Mouse (Mus musculus) limb, embryonic 15.5 days (tissue): ENCODE measurements around the gene Pcare. TPM values are rescaled to one million over a fixed set of nuclear protein-coding genes. Genes with fewer than 3 reads are reported as not detected.
"Not testable (repeated sequence)": the region's sequence is repeated elsewhere in the genome, so short reads cannot be mapped to it uniquely, and the experiment has no call there.

Experiments
- ATAC-seq: fragments of 200-750 bp; cut with Nextera tagmentation; 2 replicates; pipeline ENCODE4 v1.8.0; 2017; ENCODE audit warnings: low read depth, moderate TSS enrichment; ENCODE audit not compliant: insufficient number of reproducible peaks, low FRiP score, low TSS enrichment
- H3K27ac ChIP-seq: fragments of 300-500 bp; sonication (generic); 2 replicates; pipeline ENCODE4 v1.5.1; 2015; ENCODE audit warnings: moderate library complexity, mild to moderate bottlenecking, inconsistent platforms
- H3K27me3 ChIP-seq: fragments of 300-500 bp; sonication (generic); 2 replicates; pipeline ENCODE4 v1.6.1; 2015; ENCODE audit warnings: inconsistent platforms
- H3K36me3 ChIP-seq: fragments of 300-500 bp; sonication (generic); 2 replicates; pipeline ENCODE4 v1.6.1; 2015; ENCODE audit warnings: inconsistent platforms
- H3K4me1 ChIP-seq: fragments of 300-500 bp; sonication (generic); 2 replicates; pipeline ENCODE4 v1.6.1; 2015; ENCODE audit warnings: inconsistent platforms
- H3K4me2 ChIP-seq: fragments of 300-500 bp; sonication (generic); 2 replicates; pipeline ENCODE4 v1.6.1; 2015; ENCODE audit warnings: mild to moderate bottlenecking, inconsistent platforms
- H3K4me3 ChIP-seq: fragments of 300-500 bp; sonication (generic); 2 replicates; pipeline ENCODE4 v1.5.1; 2015; ENCODE audit warnings: mild to moderate bottlenecking, inconsistent platforms
- H3K9ac ChIP-seq: fragments of 300-500 bp; sonication (generic); 2 replicates; pipeline ENCODE4 v1.6.1; 2015; ENCODE audit warnings: inconsistent platforms
- H3K9me3 ChIP-seq: fragments of 300-500 bp; sonication (generic); 2 replicates; pipeline ENCODE4 v1.6.1; 2016; ENCODE audit warnings: inconsistent platforms
- WGBS: fragments of 180-500 bp; shearing (Covaris S2); methylation state at CpG from one replicate; pipeline ENCODE4 v1.1.7; 2015; 5-methylcytosine and 5-hydroxymethylcytosine counted together
- polyA plus RNA-seq: library from polyadenylated mRNA; unstranded; fragments of >200 nt; fragmentation: Nextera tagmentation; extraction: Ambion mirVana; gene quantifications from 2 replicates; pipeline ENCODE4 v1.2.1, GENCODE M21; 2015

The Pcare gene
- polyA plus RNA-seq, 1 experiment from 2014 or later = not detected

GRCm38 (mm10) chr17:71774173-71774572 is 21.5 kb upstream of the Pcare start:
- no peak overlapping the region for H3K27ac ChIP-seq
- no peak overlapping the region for H3K9ac ChIP-seq
- no peaks in the 10 kb centered on the region for H3K4me1 ChIP-seq
- no peak overlapping the region for H3K4me2 ChIP-seq
- H3K4me3 ChIP-seq = no peak overlapping the region
- H3K27me3 ChIP-seq = no peaks in the 10 kb centered on the region
- 69% methylated on average over 4 of the region's 4 CpGs for WGBS
- H3K36me3 ChIP-seq = no peaks in the 10 kb centered on the region
- ATAC-seq = no peak
- H3K9me3 ChIP-seq = no peaks in the 10 kb centered on the region

- H3K27ac ChIP-seq = no peak overlapping the region
- no peaks in the 10 kb centered on the region for H3K9me3 ChIP-seq
- WGBS = 92% methylated on average over 3 of the region's 3 CpGs
- no peak overlapping the region for H3K4me3 ChIP-seq
- H3K27me3 ChIP-seq = no peaks in the 10 kb centered on the region
- H3K9ac ChIP-seq = no peak overlapping the region
- no peak overlapping the region for H3K4me2 ChIP-seq
- no peaks in the 10 kb centered on the region for H3K36me3 ChIP-seq
- H3K4me1 ChIP-seq = no peaks in the 10 kb centered on the region
- ATAC-seq = no peak
Observed at GRCm38 (mm10) chr17:71770696-71771095, 18.0 kb upstream of the Pcare start.

GRCm38 (mm10) chr17:71769564-71769963 is 16.9 kb upstream of the Pcare start:
- Histone ChIP-seq H3K4me3 (no peak overlapping the region), H3K27ac (no peak overlapping the region), H3K9ac (no peak overlapping the region), H3K4me1 (no peaks in the 10 kb centered on the region), H3K27me3 (no peaks in the 10 kb centered on the region), H3K4me2 (no peak overlapping the region), H3K36me3 (no peaks in the 10 kb centered on the region), H3K9me3 (no peaks in the 10 kb centered on the region)
- 34% methylated on average over 6 of the region's 6 CpGs for WGBS
- no peak for ATAC-seq

GRCm38 (mm10) chr17:71768173-71768572 is 15.5 kb upstream of the Pcare start, which contains the start of gene Clip4:
Clip4 (plus strand) TSS chr17:71768473.
- WGBS = 44% methylated on average over 1 of the region's 1 CpGs
- H3K4me2 ChIP-seq, H3K9me3 ChIP-seq, H3K4me1 ChIP-seq, H3K36me3 ChIP-seq, H3K27me3 ChIP-seq, ATAC-seq, H3K27ac ChIP-seq, H3K4me3 ChIP-seq, H3K9ac ChIP-seq: not testable (repeated sequence)

GRCm38 (mm10) chr17:71760536-71760935 is 7.8 kb upstream of the Pcare start:
- WGBS = 82% methylated on average over 7 of the region's 7 CpGs

GRCm38 (mm10) chr17:71749616-71750168 is 3.0 kb downstream of the Pcare start:
- Histone ChIP-seq H3K4me3 (no peak overlapping the region), H3K9me3 (no peaks in the 10 kb centered on the region), H3K4me2 (no peak overlapping the region), H3K27me3 (no peaks in the 10 kb centered on the region), H3K9ac (no peak overlapping the region), H3K27ac (no peak overlapping the region), H3K36me3 (no peaks in the 10 kb centered on the region), H3K4me1 (no peaks in the 10 kb centered on the region; the same call in 1 of the 2 replicates)
- WGBS = 77% methylated on average over 9 of the region's 9 CpGs
- no peak for ATAC-seq

More at GRCm38 (mm10) chr17:71760536-71760935, 7.8 kb upstream of the Pcare start:
- no peak overlapping the region for H3K4me3 ChIP-seq
- H3K9me3 ChIP-seq = no peaks in the 10 kb centered on the region
- no peak overlapping the region for H3K27ac ChIP-seq
- H3K9ac ChIP-seq = no peak overlapping the region
- no peaks in the 10 kb centered on the region for H3K27me3 ChIP-seq
- no peak overlapping the region for H3K4me2 ChIP-seq
- no peaks in the 10 kb centered on the region for H3K36me3 ChIP-seq
- no peak for ATAC-seq
- no peaks in the 10 kb centered on the region for H3K4me1 ChIP-seq

- Histone ChIP-seq H3K36me3 (no peaks in the 10 kb centered on the region), H3K9ac (no peak overlapping the region), H3K27me3 (no peaks in the 10 kb centered on the region), H3K4me1 (no peaks in the 10 kb centered on the region), H3K4me2 (no peak overlapping the region), H3K4me3 (no peak overlapping the region), H3K27ac (no peak overlapping the region), H3K9me3 (no peaks in the 10 kb centered on the region)
- ATAC-seq = no peak
- 73% methylated on average over 8 of the region's 8 CpGs for WGBS
Observed at GRCm38 (mm10) chr17:71747561-71747960, 5.1 kb downstream of the Pcare start.

GRCm38 (mm10) chr17:71746114-71746513 is 6.6 kb downstream of the Pcare start:
- ATAC-seq = no peak

GRCm38 (mm10) chr17:71742935-71743334 is 9.8 kb downstream of the Pcare start:
- no peak overlapping the region for H3K4me3 ChIP-seq
- H3K4me2 ChIP-seq = no peak overlapping the region
- H3K36me3 ChIP-seq = no peaks in the 10 kb centered on the region
- H3K4me1 ChIP-seq = no peaks in the 10 kb centered on the region
- no peak overlapping the region for H3K27ac ChIP-seq
- H3K27me3 ChIP-seq = no peaks in the 10 kb centered on the region
- 0 out of 2 replicates have a peak, but pooled peaks have one; percentile 35 for ATAC-seq
- no peaks in the 10 kb centered on the region for H3K9me3 ChIP-seq
- WGBS = 35% methylated on average over 5 of the region's 5 CpGs
- no peak overlapping the region for H3K9ac ChIP-seq

More at GRCm38 (mm10) chr17:71746114-71746513, 6.6 kb downstream of the Pcare start:
- Histone ChIP-seq H3K4me1 (no peaks in the 10 kb centered on the region), H3K27ac (no peak overlapping the region), H3K9ac (no peak overlapping the region), H3K4me3 (no peak overlapping the region), H3K27me3 (no peaks in the 10 kb centered on the region), H3K36me3 (no peaks in the 10 kb centered on the region), H3K4me2 (no peak overlapping the region), H3K9me3 (no peaks in the 10 kb centered on the region)
- 67% methylated on average over 9 of the region's 9 CpGs for WGBS

GRCm38 (mm10) chr17:71742156-71742555 is 10.5 kb downstream of the Pcare start:
- WGBS = 83% methylated on average over 3 of the region's 3 CpGs
- Histone ChIP-seq H3K4me3 (no peak overlapping the region), H3K4me2 (no peak overlapping the region), H3K4me1 (no peaks in the 10 kb centered on the region), H3K9me3 (no peaks in the 10 kb centered on the region), H3K9ac (no peak overlapping the region), H3K36me3 (no peaks in the 10 kb centered on the region), H3K27ac (no peak overlapping the region), H3K27me3 (no peaks in the 10 kb centered on the region)
- no peak for ATAC-seq

- Histone ChIP-seq H3K4me3 (no peak overlapping the region), H3K9ac (no peak overlapping the region), H3K9me3 (no peaks in the 10 kb centered on the region), H3K4me2 (no peak overlapping the region), H3K4me1 (no peaks in the 10 kb centered on the region), H3K27ac (no peak overlapping the region), H3K27me3 (no peaks in the 10 kb centered on the region), H3K36me3 (no peaks in the 10 kb centered on the region)
- WGBS = 67% methylated on average over 3 of the region's 3 CpGs
- no peak for ATAC-seq
Observed at GRCm38 (mm10) chr17:71736442-71736841, 16.3 kb downstream of the Pcare start.

GRCm38 (mm10) chr17:71730655-71731054 is 22.0 kb downstream of the Pcare start:
- H3K4me1 ChIP-seq = no peaks in the 10 kb centered on the region
- no peaks in the 10 kb centered on the region for H3K27me3 ChIP-seq
- no peak overlapping the region for H3K4me2 ChIP-seq
- H3K27ac ChIP-seq = no peak overlapping the region
- no peaks in the 10 kb centered on the region for H3K36me3 ChIP-seq
- H3K4me3 ChIP-seq = no peak overlapping the region
- H3K9ac ChIP-seq = no peak overlapping the region
- ATAC-seq = no peak
- WGBS = 36% methylated on average over 2 of the region's 2 CpGs
- H3K9me3 ChIP-seq = no peaks in the 10 kb centered on the region

- H3K27ac ChIP-seq = no peak overlapping the region
- 58% methylated on average over 3 of the region's 3 CpGs for WGBS
- H3K4me3 ChIP-seq = no peak overlapping the region
- no peak for ATAC-seq
- H3K9ac ChIP-seq = no peak overlapping the region
- no peaks in the 10 kb centered on the region for H3K4me1 ChIP-seq
- no peaks in the 10 kb centered on the region for H3K27me3 ChIP-seq
- H3K36me3 ChIP-seq = no peaks in the 10 kb centered on the region
- H3K9me3 ChIP-seq = no peaks in the 10 kb centered on the region
- no peak overlapping the region for H3K4me2 ChIP-seq
Observed at GRCm38 (mm10) chr17:71721019-71721418, 31.7 kb downstream of the Pcare start.
